Mouse (Mus musculus) mesoderm, embryonic 11.5 days (tissue): ENCODE measurements at regions not wholly inside any gene's neighbourhood (a gene's known extent, or its start where the extent isn't known, plus 50 kb on each side); places are given as distances from the start of the nearest gene placed in this dataset.
"Not testable (repeated sequence)": the region's sequence is repeated elsewhere in the genome, so short reads cannot be mapped to it uniquely, and the experiment has no call there.

Experiments used
- DNase-seq: peaks from one replicate; pipeline ENCODE4 v3.0.0-alpha.2; 2012; ENCODE audit warnings: low read depth, low spot score

DNA sequence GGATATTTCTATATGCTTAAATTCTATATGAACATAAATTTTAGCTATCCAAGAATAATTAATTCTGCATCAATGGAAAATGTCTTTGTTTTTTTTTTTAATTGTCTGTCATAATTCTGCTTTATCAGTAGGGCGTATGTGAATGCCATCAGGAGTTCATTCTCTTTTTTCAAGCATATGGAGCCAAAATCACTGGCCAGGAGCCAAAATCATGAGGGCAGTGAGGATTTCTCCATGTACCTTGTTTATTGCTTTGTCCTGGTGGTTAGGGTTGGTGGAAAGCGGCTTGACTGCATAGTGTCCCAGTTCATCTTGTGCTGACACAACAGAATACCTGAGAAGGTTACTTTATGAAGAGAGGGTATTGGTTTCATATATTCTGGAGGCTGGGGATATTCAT, 243.9 kb downstream of the AI429214 start:
- DNase-seq = no peak

DNA sequence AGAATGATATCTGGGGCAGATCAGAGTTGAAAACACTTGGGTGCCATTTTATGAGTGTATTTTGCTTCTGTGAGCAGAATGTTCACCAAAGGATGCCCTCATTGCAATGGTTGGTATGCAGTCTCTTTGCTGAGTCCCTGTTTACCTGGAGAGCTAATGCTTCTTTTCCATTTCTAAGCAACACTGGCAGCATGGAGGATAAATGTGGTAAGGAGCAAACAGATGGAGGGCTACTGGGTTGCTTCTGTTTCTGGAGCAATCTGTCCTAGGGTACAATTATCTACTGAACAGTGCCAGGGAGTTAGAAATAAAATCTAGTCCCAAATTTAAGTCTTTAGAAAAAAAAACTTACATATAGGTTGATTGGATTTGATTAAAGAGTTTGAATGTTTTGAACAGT, 245.9 kb downstream of the AI429214 start:
- DNase-seq = no peak

- DNase-seq = not testable (repeated sequence)
These were observed 257.8 kb downstream of the AI429214 start for GRCm38 (mm10) chr8:37251234-37251633.

- DNase-seq = no peak
These were observed 297.9 kb downstream of the AI429214 start for GRCm38 (mm10) chr8:37291069-37291850.
